Mouse (Mus musculus) embryonic fibroblast, embryonic 13.5 days (primary cell): ENCODE data around the gene Clec1a.

Experiments
- CTCF ChIP-seq: IDR thresholded peaks from 2 replicates; pipeline ENCODE4 v1.5.1; 2011; ENCODE audit warnings: mild to moderate bottlenecking, control low read depth, low read length, moderate library complexity, borderline replicate concordance; ENCODE audit not compliant: insufficient read depth
- POLR2A ChIP-seq: IDR thresholded peaks from 2 replicates; pipeline ENCODE4 v1.6.1; 2011; ENCODE audit warnings: low read depth, mild to moderate bottlenecking, control low read depth, low read length, moderate library complexity

DNA sequence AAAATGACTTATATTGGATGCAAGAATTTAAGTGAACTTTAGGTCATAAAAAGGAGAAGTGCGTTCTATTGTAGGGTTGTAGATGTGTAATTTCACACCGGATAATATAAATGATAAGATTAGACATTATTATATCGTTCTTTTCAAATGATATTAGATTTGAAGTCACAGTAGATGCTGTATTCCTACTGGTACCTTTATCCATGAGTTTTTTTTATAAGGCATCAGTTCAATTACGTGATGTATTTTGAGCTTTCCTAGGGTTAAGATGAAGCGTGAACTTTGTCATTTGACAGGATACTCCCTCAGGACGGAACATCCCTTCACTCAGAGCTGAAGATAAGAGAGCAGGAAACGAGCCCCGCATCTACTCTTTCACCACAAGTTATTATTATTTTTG, 54.8 kb downstream of the Clec1a start, which contains the start of gene Clec1b:
- TF ChIP-seq CTCF (no peak), POLR2A (no peak)
